Mouse (Mus musculus): ENCODE data around the gene Retreg3. TPM values are rescaled to one million over a fixed set of nuclear protein-coding genes. Genes with fewer than 3 reads are reported as not detected.

Retreg3 gene
- total RNA-seq, 2 experiments from 2014 or later, result 33.3 to 34.9 TPM

GRCm38 (mm10) chr11:101151063-101151462, 31.4 kb upstream of the Retreg3 start:
- intact Hi-C loops (cut with DNase I; ENCODE audit: low total_unique reads), result no loop called here
- DNase-seq, result no peak

GRCm38 (mm10) chr11:101149178-101150105, 29.7 kb upstream of the Retreg3 start:
- DNase-seq, result peak; percentile 56
- intact Hi-C loops (cut with DNase I; ENCODE audit: low total_unique reads), result no loop called here

DNA sequence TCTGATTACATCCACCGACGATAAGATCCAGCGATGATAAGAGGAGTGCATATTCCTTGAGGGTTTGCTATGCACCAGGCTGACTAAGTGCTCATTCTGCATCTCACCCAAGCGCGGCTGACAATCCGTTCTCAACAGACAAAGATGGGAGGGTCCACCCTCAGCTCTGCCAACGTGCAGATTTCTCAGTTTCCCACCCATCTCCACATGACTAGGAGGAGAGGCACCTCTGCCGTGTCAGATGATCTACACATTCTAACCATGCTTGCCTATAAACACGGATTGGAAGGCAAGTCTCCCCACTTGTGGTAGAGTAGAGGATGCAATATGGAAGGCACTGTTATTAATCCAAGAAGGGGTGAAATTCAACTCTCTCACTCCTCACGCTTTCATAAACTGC, 29.1 kb upstream of the Retreg3 start:
- intact Hi-C loops (cut with DNase I; ENCODE audit: low total_unique reads), result no loop called here
- DNase-seq, result no peak

DNA sequence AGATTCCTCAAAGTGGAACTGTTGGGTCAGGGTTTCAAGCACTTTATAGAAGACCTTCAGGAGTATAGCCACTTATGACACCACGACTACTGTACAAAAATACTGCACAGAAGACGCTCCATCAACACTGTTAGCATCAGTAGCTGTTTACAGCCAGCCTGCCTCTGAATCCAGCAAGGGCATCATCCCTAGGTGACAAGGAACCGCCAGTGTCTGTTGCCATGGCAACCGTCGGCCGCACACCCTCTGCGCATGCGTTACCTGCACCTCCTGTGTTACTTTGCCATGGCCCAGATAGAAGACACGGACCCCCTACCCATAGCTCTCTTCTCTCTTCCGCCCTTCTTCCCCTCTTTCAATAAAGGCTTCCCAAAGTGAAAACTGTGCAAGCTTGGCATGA, 26.7 kb upstream of the Retreg3 start:
- DNase-seq, result no peak
- intact Hi-C loops (cut with DNase I; ENCODE audit: low total_unique reads), result no loop called here

- DNase-seq, result no peak
- intact Hi-C loops (cut with DNase I; ENCODE audit: low total_unique reads), result no loop called here
These were observed 23.9 kb upstream of the Retreg3 start for GRCm38 (mm10) chr11:101143338-101144225.

GRCm38 (mm10) chr11:101142215-101142967, 22.7 kb upstream of the Retreg3 start:
- intact Hi-C loops (cut with DNase I; ENCODE audit: low total_unique reads), result no loop called here

GRCm38 (mm10) chr11:101141088-101141487, 21.4 kb upstream of the Retreg3 start:
- intact Hi-C loops (cut with DNase I; ENCODE audit: low total_unique reads), result no loop called here
- no peak for DNase-seq

More at GRCm38 (mm10) chr11:101142215-101142967, 22.7 kb upstream of the Retreg3 start:
- DNase-seq, result no peak

DNA sequence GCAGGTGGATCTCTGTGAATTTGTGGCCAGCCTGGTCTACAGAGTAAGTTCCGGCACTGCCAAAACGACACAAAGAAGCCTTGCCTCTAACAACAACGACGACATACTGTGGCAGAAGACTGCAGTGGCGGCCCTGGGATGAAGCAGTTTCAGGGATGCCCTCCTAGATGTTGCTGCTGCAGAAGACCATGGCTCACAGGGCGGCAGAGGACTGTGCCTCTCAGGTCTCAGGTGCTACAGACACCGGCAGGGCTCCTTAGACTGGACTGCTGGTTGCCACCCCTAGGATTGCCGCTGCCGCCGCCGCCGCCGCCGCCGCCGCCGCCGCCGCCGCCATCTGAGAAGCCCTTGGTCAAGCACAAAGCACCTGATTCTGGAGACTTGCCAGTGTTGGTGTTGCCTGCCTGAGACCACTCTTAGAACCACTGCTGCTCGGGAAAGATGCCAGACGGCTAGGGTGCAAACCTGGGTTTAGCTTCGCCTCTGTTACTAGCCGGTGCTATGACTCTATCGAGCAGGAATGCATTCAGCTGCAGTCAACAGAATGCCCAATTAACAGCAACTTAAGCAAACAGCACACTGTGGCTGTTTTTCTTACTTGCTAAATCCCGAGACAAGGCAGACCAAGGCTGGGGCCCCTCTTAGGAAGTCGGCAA, 20.6 kb upstream of the Retreg3 start:
- intact Hi-C loops (cut with DNase I; ENCODE audit: low total_unique reads), result no loop called here
- DNase-seq, result no peak

DNA sequence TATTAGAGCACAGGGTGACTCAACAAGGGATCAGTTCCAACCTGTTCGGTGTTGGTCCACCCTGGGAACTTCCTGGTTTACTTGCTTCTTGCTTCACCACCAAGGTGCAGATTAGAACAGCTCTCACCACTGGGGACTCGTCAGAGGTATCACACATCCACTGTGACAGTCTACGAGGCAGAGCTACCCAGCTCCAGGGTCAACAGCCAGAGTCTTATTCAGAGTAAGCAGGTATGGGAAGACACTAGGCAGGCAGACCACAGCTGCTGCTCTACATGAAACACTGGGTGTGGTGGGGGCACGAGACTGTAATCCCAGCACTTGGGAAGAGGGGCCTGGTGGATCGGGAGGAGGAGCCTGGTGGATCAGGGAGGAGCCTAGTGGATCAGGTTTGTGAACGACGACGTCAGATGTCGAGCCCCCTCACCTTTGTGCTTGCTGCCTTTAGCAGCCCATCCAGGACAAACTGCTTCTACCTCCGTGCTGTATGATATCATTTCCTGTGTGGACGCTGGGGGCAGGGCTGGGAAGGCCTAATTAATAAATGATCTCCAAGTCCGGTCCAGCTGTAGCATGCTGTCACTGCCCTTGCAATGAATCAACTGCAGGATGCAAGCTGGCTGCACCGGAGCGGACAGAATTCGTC, 19.0 kb upstream of the Retreg3 start:
- intact Hi-C loops (cut with DNase I; ENCODE audit: low total_unique reads), result no loop called here
- DNase-seq, result no peak

- no peak for DNase-seq
- intact Hi-C loops (cut with DNase I; ENCODE audit: low total_unique reads), result no loop called here
These were observed 17.3 kb upstream of the Retreg3 start for GRCm38 (mm10) chr11:101137000-101137399.

GRCm38 (mm10) chr11:101134217-101134865, 14.6 kb upstream of the Retreg3 start:
- DNase-seq, result no peak

DNA sequence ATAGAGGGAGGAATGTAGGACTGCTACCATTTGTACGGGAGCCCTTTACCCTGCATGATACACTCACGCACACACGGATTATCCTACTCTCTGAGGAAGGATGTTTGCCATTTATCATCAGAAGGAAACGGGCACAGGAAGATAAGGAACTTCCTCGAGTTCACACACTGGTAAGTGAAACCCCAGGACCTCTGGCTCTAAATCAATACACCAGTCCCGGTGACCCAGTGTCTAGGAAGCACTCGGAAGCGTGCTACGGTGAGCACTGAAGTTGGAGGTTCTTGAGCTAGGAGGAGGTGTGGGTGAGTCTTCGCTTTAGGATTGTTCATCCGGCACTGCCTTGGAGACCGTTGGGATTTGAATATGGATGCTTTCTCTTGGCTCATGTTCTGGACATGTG, 13.3 kb upstream of the Retreg3 start:
- no peak for DNase-seq
- intact Hi-C loops (cut with DNase I; ENCODE audit: low total_unique reads), result no loop called here

More at GRCm38 (mm10) chr11:101134217-101134865, 14.6 kb upstream of the Retreg3 start:
- intact Hi-C loops (cut with DNase I; ENCODE audit: low total_unique reads), result no loop called here

GRCm38 (mm10) chr11:101131701-101132100, 12.0 kb upstream of the Retreg3 start:
- intact Hi-C loops (cut with DNase I; ENCODE audit: low total_unique reads), result no loop called here
- peak; percentile 50 for DNase-seq

- no peak for DNase-seq
- intact Hi-C loops (cut with DNase I; ENCODE audit: low total_unique reads), result no loop called here
These were observed 11.5 kb upstream of the Retreg3 start for GRCm38 (mm10) chr11:101131187-101131586.

DNA sequence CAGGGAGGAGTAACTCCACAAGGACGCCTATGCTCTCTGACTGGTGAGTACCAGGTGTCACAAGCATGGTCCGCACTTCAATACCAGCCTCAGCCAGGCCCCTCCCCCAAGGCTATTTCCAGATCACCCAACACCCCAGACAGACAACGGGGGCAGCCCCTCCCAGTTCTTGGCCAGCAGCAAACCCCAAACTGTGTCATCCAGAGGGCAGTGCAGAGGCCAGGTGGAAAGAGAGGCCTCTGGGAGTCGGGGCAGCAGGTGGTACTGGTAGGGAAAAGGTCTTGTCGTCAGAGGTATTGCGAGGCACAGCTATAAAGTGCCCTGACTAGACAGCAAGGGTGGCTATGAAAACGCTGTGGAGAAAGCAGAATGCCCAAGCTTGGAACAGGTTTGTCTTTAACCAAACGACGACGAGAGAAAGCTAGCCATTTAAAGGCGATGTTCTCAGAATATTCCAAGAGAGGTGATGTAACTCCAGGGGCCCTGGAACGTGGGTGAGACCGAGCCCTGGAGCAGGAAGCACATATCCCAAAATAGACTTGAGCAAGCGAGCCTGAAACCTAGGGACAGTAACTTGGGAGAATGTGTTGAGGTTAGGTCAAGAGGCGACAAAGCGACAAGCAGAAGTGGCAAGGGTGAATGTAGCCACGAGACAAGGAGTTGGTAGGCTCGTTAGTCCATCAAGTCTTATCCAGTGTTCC, 10.5 kb upstream of the Retreg3 start:
- peak; percentile 80 for DNase-seq
- intact Hi-C loops (cut with DNase I; ENCODE audit: low total_unique reads), result no loop called here

GRCm38 (mm10) chr11:101128996-101129577, 9.4 kb upstream of the Retreg3 start:
- intact Hi-C loops (cut with DNase I; ENCODE audit: low total_unique reads), result no loop called here
- DNase-seq, result peak; percentile 41

DNA sequence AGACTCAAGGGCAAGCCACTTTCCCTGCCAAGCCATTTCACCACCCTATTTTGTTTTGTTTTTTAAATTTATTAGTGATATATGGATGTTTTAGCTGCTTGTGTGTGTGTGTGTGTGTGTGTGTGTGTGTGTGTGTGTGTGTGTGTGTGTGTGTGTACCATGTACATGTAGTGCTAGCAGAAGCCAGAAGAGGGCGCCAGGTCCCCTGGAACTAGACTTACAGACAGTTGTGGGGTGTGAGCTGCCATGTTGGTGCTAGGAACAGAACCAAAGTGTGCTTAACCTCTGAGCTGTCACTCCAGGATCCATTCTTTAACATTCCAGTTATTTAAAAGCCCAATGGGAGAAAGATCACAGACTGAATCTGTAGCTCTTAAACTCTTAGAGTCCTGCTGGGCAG, 7.4 kb upstream of the Retreg3 start:
- no peak for DNase-seq
- intact Hi-C loops (cut with DNase I; ENCODE audit: low total_unique reads), result no loop called here
